Mouse (Mus musculus) activated CD4-positive, CD25-positive, alpha-beta regulatory T cell, adult 4 months (primary cell): Measurements from ENCODE around the gene Slc6a6. TPM values are rescaled to one million over a fixed set of nuclear protein-coding genes. Genes with fewer than 3 reads are reported as not detected.
A peak's percentile ranks its signal among the peaks of the same experiment; 100 is the strongest.

Source experiments
- ATAC-seq: one replicate; pipeline ENCODE4 v1.8.0; 2017
- polyA plus RNA-seq, 2 experiments: library from polyadenylated mRNA; unstranded; fragments of 100-300 nt; shearing (Covaris generic); gene quantifications; one replicate each; pipeline ENCODE4 v1.2.1; 2017

The Slc6a6 gene
- polyA plus RNA-seq, result 10 to 100 TPM; 34.3 to 47.9 TPM

GRCm38 (mm10) chr6:91683602-91684473 lies at the start of gene Slc6a6:
Gene Slc6a6 (plus strand): TSS chr6:91684053.
- ATAC-seq, result peak; percentile 58

- no peak for ATAC-seq
Measured at GRCm38 (mm10) chr6:91634417-91634816, 49.4 kb upstream of the Slc6a6 start.

GRCm38 (mm10) chr6:91634876-91635275 lies 49.0 kb upstream of the Slc6a6 start:
- ATAC-seq, result no peak

GRCm38 (mm10) chr6:91638204-91638995 lies 45.5 kb upstream of the Slc6a6 start:
- ATAC-seq, result no peak

- no peak for ATAC-seq
Measured at GRCm38 (mm10) chr6:91643011-91643410, 40.8 kb upstream of the Slc6a6 start.

- no peak for ATAC-seq
Measured at GRCm38 (mm10) chr6:91643416-91643921, 40.4 kb upstream of the Slc6a6 start.

GRCm38 (mm10) chr6:91646019-91646418 lies 37.8 kb upstream of the Slc6a6 start:
- ATAC-seq, result no peak

GRCm38 (mm10) chr6:91646822-91647221 lies 37.0 kb upstream of the Slc6a6 start:
- no peak for ATAC-seq

GRCm38 (mm10) chr6:91647385-91647791 lies 36.5 kb upstream of the Slc6a6 start:
- no peak for ATAC-seq

GRCm38 (mm10) chr6:91650255-91650654 lies 33.6 kb upstream of the Slc6a6 start:
- ATAC-seq, result no peak

- ATAC-seq, result no peak
Measured at GRCm38 (mm10) chr6:91652296-91652695, 31.6 kb upstream of the Slc6a6 start.

GRCm38 (mm10) chr6:91655244-91655643 lies 28.6 kb upstream of the Slc6a6 start:
- ATAC-seq, result no peak

- no peak for ATAC-seq
Measured at GRCm38 (mm10) chr6:91655874-91656433, 27.9 kb upstream of the Slc6a6 start.

- ATAC-seq, result no peak
Measured at GRCm38 (mm10) chr6:91658288-91658687, 25.6 kb upstream of the Slc6a6 start.

- peak; percentile 28 for ATAC-seq
Measured at GRCm38 (mm10) chr6:91659841-91660509, 23.9 kb upstream of the Slc6a6 start.

- ATAC-seq, result no peak
Measured at GRCm38 (mm10) chr6:91662301-91662700, 21.6 kb upstream of the Slc6a6 start.

GRCm38 (mm10) chr6:91663616-91664015 lies 20.2 kb upstream of the Slc6a6 start:
- ATAC-seq, result no peak

- ATAC-seq, result no peak
Measured at GRCm38 (mm10) chr6:91665267-91665666, 18.6 kb upstream of the Slc6a6 start.

- no peak for ATAC-seq
Measured at GRCm38 (mm10) chr6:91665990-91666700, 17.7 kb upstream of the Slc6a6 start.

- no peak for ATAC-seq
Measured at GRCm38 (mm10) chr6:91667141-91667540, 16.7 kb upstream of the Slc6a6 start.

- ATAC-seq, result no peak
Measured at GRCm38 (mm10) chr6:91668276-91668675, 15.6 kb upstream of the Slc6a6 start.

GRCm38 (mm10) chr6:91669270-91669669 lies 14.6 kb upstream of the Slc6a6 start:
- no peak for ATAC-seq
